Mouse (Mus musculus) ES-E14 (cell line): ENCODE results near the gene Rad51b. TPM values are rescaled to one million over a fixed set of nuclear protein-coding genes. Genes with fewer than 3 reads are reported as not detected.

Source experiments
- DNase-seq: peaks from one replicate; pipeline ENCODE4 v3.0.0-alpha.2; 2013; ENCODE audit warnings: low read depth, low spot score
- H3K27ac ChIP-seq: 2 replicates; pipeline ENCODE4 v1.5.1; 2012; ENCODE audit warnings: low read depth, mild to moderate bottlenecking, low read length, moderate library complexity, mixed read lengths; ENCODE audit not compliant: poor library complexity, insufficient read depth, severe bottlenecking
- H3K36me3 ChIP-seq: 2 replicates; pipeline ENCODE4 v1.6.1; 2012; ENCODE audit warnings: mild to moderate bottlenecking, low read length, moderate library complexity, mixed read lengths; ENCODE audit not compliant: control insufficient read depth, poor library complexity, insufficient read depth, severe bottlenecking
- H3K4me1 ChIP-seq, 2 experiments: fragments of 150-350 bp in 1 of 2; sonication (generic) in 1 of 2; 2 replicates each; pipeline ENCODE4 v1.6.1; 2012; ENCODE audit warnings: low read length in 2 of 2, mild to moderate bottlenecking in 1 of 2, mixed read lengths in 1 of 2; ENCODE audit not compliant: control insufficient read depth in 2 of 2, insufficient read depth in 2 of 2, poor library complexity in 1 of 2
- H3K4me3 ChIP-seq, 2 experiments: fragments of 150-350 bp in 1 of 2; sonication (generic) in 1 of 2; 2 replicates each; pipeline ENCODE4 v1.5.1; 2012; ENCODE audit warnings: low read length in 2 of 2, low read depth in 1 of 2, mild to moderate bottlenecking in 1 of 2, mixed read lengths in 1 of 2; ENCODE audit not compliant: insufficient read depth in 1 of 2, poor library complexity in 1 of 2, severe bottlenecking in 1 of 2
- H3K9ac ChIP-seq: 2 replicates; pipeline ENCODE4 v1.6.1; 2012; ENCODE audit warnings: low read depth, mild to moderate bottlenecking, low read length, mixed read lengths; ENCODE audit not compliant: poor library complexity, insufficient read depth, severe bottlenecking
- H3K9me3 ChIP-seq: fragments of 150-350 bp; sonication (generic); 2 replicates; pipeline ENCODE4 v1.6.1; 2012; ENCODE audit warnings: low read depth, mild to moderate bottlenecking, low read length; ENCODE audit not compliant: control insufficient read depth, insufficient read depth
- CHD2 ChIP-seq: IDR thresholded peaks from 2 replicates; pipeline ENCODE4 v1.6.1; 2014; ENCODE audit warnings: mild to moderate bottlenecking, low read depth, low read length, inconsistent platforms
- HCFC1 ChIP-seq: IDR thresholded peaks from 2 replicates; pipeline ENCODE4 v1.6.1; 2012; ENCODE audit warnings: low read length, inconsistent platforms, borderline replicate concordance; ENCODE audit not compliant: insufficient read depth
- MAFK ChIP-seq: IDR thresholded peaks from 2 replicates; pipeline ENCODE4 v1.6.1; 2014; ENCODE audit warnings: mild to moderate bottlenecking, low read depth, low read length, inconsistent platforms; ENCODE audit not compliant: insufficient read depth
- ZC3H11A ChIP-seq: IDR thresholded peaks from 2 replicates; pipeline ENCODE4 v1.6.1; 2012; ENCODE audit warnings: low read depth, mild to moderate bottlenecking, inconsistent platforms, low read length, borderline replicate concordance
- ZNF384 ChIP-seq: IDR thresholded peaks from 2 replicates; pipeline ENCODE4 v1.6.1; 2012; ENCODE audit warnings: low read depth, low read length, inconsistent platforms
- in situ Hi-C, 2 experiments: fragments of 600-800 bp; cut with MboI; formaldehyde crosslinking; loops; one replicate each; pipeline ENCODE4 v1.15.1; 2025; ENCODE audit warnings: low sequenced_read_pairs in 2 of 2, inconsistent platforms in 1 of 2; ENCODE audit not compliant: unreplicated experiment in 2 of 2
- total RNA-seq: library from RNA; depleted of rRNA; stranded (reverse); fragments of 300-350 nt; gene quantifications from 2 replicates; pipeline ENCODE4 v1.2.3, GENCODE M21; 2012

Rad51b gene
- total RNA-seq, 1 experiment = 6.7 TPM

- Histone ChIP-seq H3K27ac (no peak overlapping the region), H3K9me3 (no peaks in the 10 kb centered on the region), H3K36me3 (no peaks in the 10 kb centered on the region), H3K4me3 (no peak overlapping the region), H3K9ac (no peak overlapping the region), H3K4me1 (peaks cover 0 to 2% of the 10 kb centered on the region in 2 experiments; a peak in 1 of 4 replicates)
- in situ Hi-C loops = no loop called here
- no peak for TF ChIP-seq ZC3H11A
- no peak for TF ChIP-seq HCFC1
- DNase-seq = no peak
Observed at GRCm38 (mm10) chr12:79750253-79751125, 453.4 kb downstream of the Rad51b start.

DNA sequence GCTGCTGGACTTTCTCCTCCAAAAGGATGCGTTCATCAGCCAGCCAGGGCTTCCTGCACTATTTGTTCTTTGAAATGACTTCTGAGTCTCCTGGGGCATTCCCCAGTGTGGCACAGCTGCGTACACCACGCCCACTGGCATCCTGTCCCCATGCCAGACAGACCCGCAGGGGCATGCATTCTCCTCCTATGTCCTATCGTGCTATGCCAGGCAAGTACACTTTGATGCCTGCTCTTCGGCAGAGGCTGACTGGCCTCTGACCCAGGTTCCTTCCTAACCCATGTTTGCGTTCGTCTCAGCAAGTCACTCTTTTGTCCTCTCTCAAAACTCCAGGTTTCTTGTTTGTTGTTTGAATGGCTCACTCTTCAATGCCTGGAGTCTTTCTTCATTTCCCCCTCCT, 454.7 kb downstream of the Rad51b start:
- no peak overlapping the region for H3K4me3 ChIP-seq
- H3K9me3 ChIP-seq = no peaks in the 10 kb centered on the region
- peaks cover 0 to 2% of the 10 kb centered on the region in 2 experiments; a peak in 1 of 4 replicates for H3K4me1 ChIP-seq
- TF ChIP-seq MAFK (no peak), ZNF384 (no peak), CHD2 (no peak), HCFC1 (no peak), ZC3H11A (no peak)
- no peaks in the 10 kb centered on the region for H3K36me3 ChIP-seq
- no peak overlapping the region for H3K9ac ChIP-seq
- in situ Hi-C loops = no loop called here
- no peak for DNase-seq
- no peak overlapping the region for H3K27ac ChIP-seq

DNA sequence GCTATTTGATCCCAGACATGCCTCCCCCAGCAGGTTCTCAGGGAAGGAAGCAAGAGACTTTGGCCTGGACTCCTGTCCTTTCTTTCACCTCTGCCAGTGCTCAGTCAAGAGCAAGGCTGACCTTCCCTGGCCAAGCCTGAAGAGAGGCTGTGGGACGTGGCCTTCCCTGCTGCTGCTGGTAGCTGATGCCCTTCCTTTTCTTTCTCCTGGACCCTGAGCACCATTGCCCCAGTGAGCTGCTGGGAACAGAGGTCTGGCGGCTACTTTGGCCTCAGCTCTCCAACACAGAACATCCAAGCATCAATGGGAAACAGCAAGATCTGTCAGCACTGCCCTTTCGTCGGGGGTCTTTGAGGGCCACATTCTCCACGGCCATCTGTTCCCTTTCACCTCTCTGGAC, 455.1 kb downstream of the Rad51b start:
- Histone ChIP-seq H3K36me3 (no peaks in the 10 kb centered on the region), H3K9me3 (no peaks in the 10 kb centered on the region), H3K9ac (no peak overlapping the region), H3K4me3 (no peak overlapping the region), H3K27ac (no peak overlapping the region), H3K4me1 (peaks cover 0 to 2% of the 10 kb centered on the region in 2 experiments; a peak in 1 of 4 replicates)
- no peak for DNase-seq
- no peak for TF ChIP-seq ZC3H11A
- TF ChIP-seq MAFK = no peak
- no peak for TF ChIP-seq CHD2
- in situ Hi-C loops = no loop called here

- Histone ChIP-seq H3K27ac (no peak overlapping the region), H3K9ac (no peak overlapping the region), H3K4me3 (no peak overlapping the region), H3K4me1 (peaks cover 0 to 4% of the 10 kb centered on the region in 2 experiments; a peak in 1 of 4 replicates), H3K36me3 (no peaks in the 10 kb centered on the region), H3K9me3 (no peaks in the 10 kb centered on the region)
- in situ Hi-C loops = no loop called here
- TF ChIP-seq ZNF384 = no peak
- no peak for TF ChIP-seq ZC3H11A
- no peak for TF ChIP-seq MAFK
- TF ChIP-seq CHD2 = no peak
- TF ChIP-seq HCFC1 = no peak
- DNase-seq = no peak
Observed at GRCm38 (mm10) chr12:79755617-79756016, 458.5 kb downstream of the Rad51b start.
